Mouse (Mus musculus): Measurements from ENCODE around the gene Btbd9.

GRCm38 (mm10) chr17:30435478-30435877, 140.8 kb downstream of the Btbd9 start:
- TF ChIP-seq POLR2A (IDR thresholded peaks at IDR 0.05; ENCODE audit: low read depth, low read length) (no peak), CTCF (conservative IDR thresholded peaks at IDR 0.05; ENCODE audit: insufficient read depth, insufficient read length, low read depth, low read length) (no peak)
